Mouse (Mus musculus) retina, postnatal 1 day (tissue): ENCODE measurements at regions not wholly inside any gene's neighbourhood (a gene's known extent, or its start where the extent isn't known, plus 50 kb on each side); places are given as distances from the start of the nearest gene placed in this dataset.
A peak's percentile ranks its signal among the peaks of the same experiment; 100 is the strongest.

Experiments
- DNase-seq: peaks from one replicate; pipeline ENCODE4 v3.0.0-alpha.2; 2012

- peak; percentile 27 for DNase-seq
Measured at GRCm38 (mm10) chr5:52309317-52310060, 54.1 kb upstream of the Sod3 start.

GRCm38 (mm10) chr5:52296303-52296702 is 67.3 kb upstream of the Sod3 start:
- DNase-seq: no peak

- no peak for DNase-seq
Measured at GRCm38 (mm10) chr5:52294466-52294865, 69.1 kb upstream of the Sod3 start.

GRCm38 (mm10) chr5:52288319-52288718 is 75.3 kb upstream of the Sod3 start:
- DNase-seq: no peak

- DNase-seq: no peak
Measured at GRCm38 (mm10) chr5:52280871-52281270, 82.7 kb upstream of the Sod3 start.

- DNase-seq: no peak
Measured at GRCm38 (mm10) chr5:52278111-52278510, 85.5 kb upstream of the Sod3 start.

GRCm38 (mm10) chr5:52263214-52263613 is 72.9 kb upstream of the Dhx15 start:
- DNase-seq: no peak

DNA sequence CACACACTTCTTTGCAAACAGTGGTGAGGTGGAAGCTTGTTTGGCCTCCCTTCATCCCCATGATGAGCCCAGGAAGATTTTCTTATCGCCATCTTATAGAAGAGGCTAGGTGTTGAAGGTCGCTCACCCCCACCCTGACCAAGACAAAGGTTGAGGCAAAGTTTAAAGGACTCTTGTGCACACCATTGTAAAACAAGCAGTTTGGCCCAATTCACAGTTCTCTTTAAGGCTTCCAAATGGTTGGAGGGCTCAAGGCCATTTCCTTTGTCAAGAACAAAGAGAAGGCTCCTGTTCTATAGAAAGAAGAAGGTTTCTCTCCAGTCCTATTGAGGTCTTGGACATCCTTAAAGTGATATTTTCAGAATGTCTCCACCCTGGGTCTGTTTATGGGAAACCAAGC is 67.8 kb upstream of the Dhx15 start:
- no peak for DNase-seq

DNA sequence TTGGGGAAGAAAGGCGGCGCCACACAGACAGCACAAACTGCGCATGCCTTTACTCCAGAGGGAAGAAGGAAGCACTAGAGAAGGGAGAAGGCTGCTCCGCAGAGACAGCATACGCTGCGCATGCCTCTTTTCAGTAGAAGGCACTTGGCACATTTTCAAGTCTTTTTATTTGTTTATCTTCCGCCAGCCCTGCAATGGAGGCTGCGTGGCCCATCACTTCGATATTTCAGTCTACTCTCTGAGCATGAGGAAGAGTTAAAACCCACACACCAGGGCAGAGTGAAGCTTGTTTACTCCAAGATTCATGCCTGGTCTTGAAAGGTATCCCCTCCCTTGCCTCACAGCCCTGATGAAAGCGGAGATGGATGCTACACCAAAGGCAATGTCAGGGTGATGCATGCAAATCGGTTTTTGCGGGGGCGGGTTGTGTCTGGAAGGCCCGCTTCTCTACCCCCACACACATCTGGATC is 64.3 kb upstream of the Dhx15 start:
- DNase-seq: no peak

DNA sequence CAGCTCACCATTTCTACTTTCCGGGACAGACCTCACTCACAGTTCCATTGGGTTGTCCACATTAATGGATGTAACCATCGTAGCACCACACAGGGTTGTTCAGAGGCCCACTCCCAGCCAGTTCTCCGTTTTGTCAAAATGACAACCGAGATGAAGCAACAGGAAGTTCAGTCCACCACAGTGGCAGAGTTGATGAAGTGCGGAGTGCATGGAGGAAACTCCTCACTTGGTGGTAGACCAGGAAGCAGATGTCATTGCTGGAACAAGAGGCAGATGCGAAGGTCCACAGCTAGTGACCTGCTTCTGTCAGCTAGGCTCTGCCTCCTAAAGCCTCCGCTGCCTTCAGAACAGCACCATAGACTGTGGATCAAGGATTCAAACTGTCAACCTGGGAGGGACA is 59.5 kb upstream of the Dhx15 start:
- no peak for DNase-seq

- no peak for DNase-seq
Measured at GRCm38 (mm10) chr5:52243931-52244330, 53.6 kb upstream of the Dhx15 start.

- DNase-seq: no peak
Measured at GRCm38 (mm10) chr5:52242414-52242813, 52.1 kb upstream of the Dhx15 start.

- DNase-seq: no peak
Measured at GRCm38 (mm10) chr5:52240540-52240939, 50.2 kb upstream of the Dhx15 start.
